Mouse (Mus musculus) testis, adult 2 months (tissue): ENCODE results near the gene Rtf2.

Experiments used
- CTCF ChIP-seq: fragments of 200-500 bp; IDR thresholded peaks from 2 replicates; pipeline ENCODE4 v1.5.1; 2012; ENCODE audit warnings: low read depth, mild to moderate bottlenecking, inconsistent platforms, low read length, moderate library complexity; ENCODE audit not compliant: control insufficient read depth, insufficient read depth, insufficient replicate concordance
- POLR2A ChIP-seq: fragments of 200-500 bp; IDR thresholded peaks from 2 replicates; pipeline ENCODE4 v1.6.1; 2012; ENCODE audit warnings: low read depth, mild to moderate bottlenecking, inconsistent platforms, low read length, moderate library complexity; ENCODE audit not compliant: control insufficient read depth

DNA sequence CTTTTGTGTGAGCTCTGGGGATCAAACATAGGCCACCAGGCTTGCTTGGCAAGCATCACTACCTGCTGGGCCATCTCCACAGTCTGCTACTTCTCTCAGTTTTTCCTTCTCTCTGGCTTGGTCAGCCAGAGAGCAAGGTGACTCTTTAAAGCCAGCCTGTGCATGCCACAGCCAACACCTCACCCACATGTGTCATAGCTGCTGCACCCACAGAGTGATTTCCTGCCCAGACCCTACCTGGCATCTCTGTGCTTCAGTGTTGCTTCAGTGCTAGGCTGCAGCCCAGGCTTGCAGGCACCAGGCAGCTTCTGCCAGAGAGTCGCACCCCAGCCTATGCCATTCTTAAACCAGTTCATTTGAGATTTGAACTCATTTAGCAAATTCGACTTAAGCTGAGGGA is 32.9 kb upstream of the Rtf2 start:
- TF ChIP-seq CTCF (no peak), POLR2A (no peak)
